Mouse (Mus musculus) forebrain, embryonic 16.5 days (tissue): ENCODE measurements around the gene Fam20a. TPM values are rescaled to one million over a fixed set of nuclear protein-coding genes. Genes with fewer than 3 reads are reported as not detected.

ENCODE experiments used
- ATAC-seq: fragments of 200-750 bp; cut with Nextera tagmentation; 2 replicates; pipeline ENCODE4 v1.8.0; 2017; ENCODE audit warnings: mild to moderate bottlenecking, moderate library complexity
- H3K27ac ChIP-seq: fragments of 300-500 bp; sonication (generic); 2 replicates; pipeline ENCODE4 v1.5.1; 2014; ENCODE audit warnings: low read length, control low read depth
- H3K27me3 ChIP-seq: fragments of 300-500 bp; sonication (generic); replicated peaks from 2 replicates; pipeline ENCODE4 v1.6.1; 2014; ENCODE audit warnings: low read length; ENCODE audit not compliant: control insufficient read depth, insufficient read depth
- H3K36me3 ChIP-seq: fragments of 300-500 bp; sonication (generic); 2 replicates; pipeline ENCODE4 v1.6.1; 2014; ENCODE audit not compliant: control insufficient read depth, insufficient read depth
- H3K4me1 ChIP-seq: fragments of 300-500 bp; sonication (generic); replicated peaks from 2 replicates; pipeline ENCODE4 v1.6.1; 2014; ENCODE audit warnings: low read length; ENCODE audit not compliant: control insufficient read depth, insufficient read depth
- H3K4me2 ChIP-seq: fragments of 300-500 bp; sonication (generic); 2 replicates; pipeline ENCODE4 v1.6.1; 2014; ENCODE audit warnings: mild to moderate bottlenecking, low read length, control low read depth
- H3K4me3 ChIP-seq: fragments of 300-500 bp; sonication (generic); replicated peaks from 2 replicates; pipeline ENCODE4 v1.5.1; 2014; ENCODE audit warnings: mild to moderate bottlenecking, low read length, control low read depth
- H3K9ac ChIP-seq: fragments of 300-500 bp; sonication (generic); replicated peaks from 2 replicates; pipeline ENCODE4 v1.6.1; 2014; ENCODE audit warnings: low read depth, low read length, control low read depth
- H3K9me3 ChIP-seq: fragments of 300-500 bp; sonication (generic); 2 replicates; pipeline ENCODE4 v1.6.1; 2016; ENCODE audit warnings: low read length; ENCODE audit not compliant: control insufficient read depth
- WGBS: fragments of 180-500 bp; shearing (Covaris S2); extraction: QIAGEN DNeasy Blood & Tissue Kit; methylation state at CpG from one replicate; pipeline ENCODE4 v1.1.7; 2014; 5-methylcytosine and 5-hydroxymethylcytosine counted together
- polyA plus RNA-seq: library from polyadenylated mRNA; unstranded; fragments of >200 nt; fragmentation: Nextera tagmentation; extraction: Ambion mirVana; gene quantifications from 2 replicates; pipeline ENCODE4 v1.2.1, GENCODE M21; 2015

Gene Fam20a
- polyA plus RNA-seq, 1 experiment from 2014 or later = 1.9 TPM

DNA sequence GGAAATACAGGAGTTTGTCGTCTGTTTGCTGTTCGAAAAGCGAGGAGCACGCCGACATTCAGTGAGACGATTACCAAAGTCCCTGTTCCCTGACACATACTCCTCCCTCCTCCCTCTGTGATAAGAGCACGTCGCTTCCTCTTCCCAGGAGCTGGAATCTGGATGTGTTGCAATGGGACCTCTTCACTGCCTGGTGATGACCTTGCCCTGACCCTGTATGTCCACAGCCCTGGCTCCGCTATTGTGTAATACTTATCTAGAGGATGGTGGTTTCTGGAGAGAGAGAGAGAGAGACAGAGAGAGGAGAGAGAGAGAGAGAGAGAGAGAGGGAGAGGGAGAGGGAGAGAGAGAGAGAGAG lies 16.0 kb downstream of the Fam20a start:
- 78% methylated on average over 9 of the region's 9 CpGs for WGBS
- H3K27ac ChIP-seq = no peak overlapping the region; the same call in 1 of the 2 replicates
- H3K4me1 ChIP-seq = peaks cover 11% of the 10 kb centered on the region
- no peak overlapping the region for H3K4me3 ChIP-seq
- no peaks in the 10 kb centered on the region for H3K27me3 ChIP-seq
- no peaks in the 10 kb centered on the region for H3K36me3 ChIP-seq
- ATAC-seq = no peak
- H3K9me3 ChIP-seq = no peaks in the 10 kb centered on the region
- H3K4me2 ChIP-seq = no peak overlapping the region
- no peak overlapping the region for H3K9ac ChIP-seq

DNA sequence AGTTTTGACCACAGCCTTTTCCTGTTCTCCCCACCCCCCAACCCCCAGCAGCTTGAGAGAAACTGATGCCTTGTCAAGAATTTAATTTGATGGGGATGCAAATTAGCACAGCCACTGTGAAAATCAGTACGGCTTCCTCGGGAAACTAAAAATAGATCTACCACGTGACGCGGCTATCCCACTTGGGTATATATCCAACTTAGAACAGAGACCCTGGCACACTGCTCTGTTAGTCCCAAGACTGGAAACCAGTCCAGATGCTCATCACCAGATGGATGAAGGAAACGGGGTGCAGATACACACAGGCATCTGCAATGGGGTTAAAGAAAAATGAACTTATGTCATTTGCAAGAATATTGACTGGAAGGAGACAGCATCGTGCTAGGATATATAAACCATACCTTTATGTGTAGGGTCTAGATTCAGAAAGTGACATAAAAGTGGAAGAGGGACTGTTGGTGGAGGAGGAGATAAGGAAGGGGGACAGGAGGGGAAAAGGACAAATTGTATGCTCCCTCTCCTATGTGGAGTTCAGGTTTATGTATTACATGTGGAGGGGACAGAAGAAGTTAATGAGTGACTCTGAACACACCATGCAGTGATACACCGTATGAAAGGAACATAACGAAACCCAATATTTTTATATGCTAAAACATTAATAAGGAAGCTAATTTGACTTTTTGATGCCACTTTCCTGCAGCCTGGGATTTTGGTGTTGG lies 16.6 kb downstream of the Fam20a start:
- Histone ChIP-seq H3K27ac (peak overlapping the region; percentile 27; the same call in 1 of the 2 replicates), H3K27me3 (no peaks in the 10 kb centered on the region), H3K4me3 (no peak overlapping the region), H3K9me3 (no peaks in the 10 kb centered on the region), H3K36me3 (no peaks in the 10 kb centered on the region), H3K4me1 (peaks cover 11% of the 10 kb centered on the region), H3K9ac (no peak overlapping the region), H3K4me2 (no peak overlapping the region)
- whole genome bisulfite sequencing = 48% methylated on average over 9 of the region's 9 CpGs
- ATAC-seq = peak; percentile 59

DNA sequence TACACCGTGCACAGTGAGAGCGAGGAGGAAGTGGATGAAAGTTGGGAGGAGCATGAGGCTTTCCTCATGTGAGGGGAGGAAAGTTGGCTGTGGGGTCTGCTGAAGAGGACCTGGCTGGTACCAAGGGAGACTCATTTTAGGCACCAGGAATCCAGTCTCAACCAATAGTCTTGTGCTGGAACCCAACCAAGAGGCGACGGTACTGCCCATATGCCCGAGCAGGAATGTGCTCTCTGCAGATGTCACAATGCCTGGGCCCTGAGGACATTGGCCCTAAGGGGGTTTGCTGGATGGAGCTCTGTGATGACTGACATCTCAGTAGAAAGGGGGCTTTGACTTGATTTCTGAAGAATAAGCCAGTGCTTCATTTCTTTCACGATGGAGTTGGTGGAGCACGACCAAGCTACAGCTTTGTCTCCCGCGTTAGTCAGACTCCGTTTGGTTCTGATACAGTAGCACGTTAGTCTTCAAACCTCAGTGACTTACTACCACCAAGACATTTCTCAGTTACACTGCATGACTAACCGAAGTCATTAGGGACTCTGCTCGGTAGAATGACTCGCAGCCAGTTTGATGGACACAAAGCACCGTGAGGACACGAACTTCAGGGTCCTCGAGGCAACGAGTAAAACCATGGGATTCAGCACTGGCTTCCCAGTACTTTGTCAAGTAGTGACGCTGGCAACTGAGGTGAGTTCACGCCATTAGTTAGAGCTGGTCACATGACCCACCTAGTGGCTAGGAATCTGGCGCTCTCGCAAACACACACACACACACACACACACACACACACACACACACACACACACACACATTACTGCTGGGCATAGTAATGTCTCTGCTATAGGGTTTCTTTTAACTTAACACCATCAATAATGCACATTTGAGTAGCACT lies 17.5 kb downstream of the Fam20a start:
- no peaks in the 10 kb centered on the region for H3K27me3 ChIP-seq
- no peak overlapping the region; the same call in 1 of the 2 replicates for H3K27ac ChIP-seq
- 84% methylated on average over 22 of the region's 22 CpGs for WGBS
- no peaks in the 10 kb centered on the region for H3K9me3 ChIP-seq
- H3K4me1 ChIP-seq = peaks cover 11% of the 10 kb centered on the region
- no peaks in the 10 kb centered on the region for H3K36me3 ChIP-seq
- no peak overlapping the region for H3K9ac ChIP-seq
- no peak for ATAC-seq
- no peak overlapping the region for H3K4me2 ChIP-seq
- H3K4me3 ChIP-seq = no peak overlapping the region

DNA sequence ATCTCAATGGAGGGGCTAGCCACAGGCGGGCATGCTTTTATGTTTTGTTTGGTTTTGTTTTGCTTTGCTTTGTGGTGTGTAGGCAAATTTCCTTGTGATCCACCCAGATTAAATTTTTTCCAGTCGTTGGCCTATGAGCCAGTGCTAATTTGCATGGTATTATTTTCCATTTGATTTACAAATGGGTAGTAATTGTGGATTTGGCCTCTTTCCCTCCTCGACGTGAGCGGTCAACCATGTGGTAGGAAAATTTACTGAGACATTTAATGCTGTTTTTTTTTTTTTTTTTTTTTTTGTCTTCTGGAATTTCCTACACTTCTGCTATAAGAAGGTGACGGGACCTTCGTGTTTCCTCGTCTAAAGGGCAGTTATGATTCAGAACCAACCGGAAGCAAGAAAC lies 18.2 kb downstream of the Fam20a start:
- H3K4me3 ChIP-seq = no peak overlapping the region
- H3K27me3 ChIP-seq = no peaks in the 10 kb centered on the region
- no peak overlapping the region for H3K9ac ChIP-seq
- H3K9me3 ChIP-seq = no peaks in the 10 kb centered on the region
- ATAC-seq = no peak
- H3K4me2 ChIP-seq = no peak overlapping the region
- H3K27ac ChIP-seq = no peak overlapping the region
- peaks cover 11% of the 10 kb centered on the region for H3K4me1 ChIP-seq
- H3K36me3 ChIP-seq = no peaks in the 10 kb centered on the region
- WGBS = 47% methylated on average over 9 of the region's 9 CpGs

DNA sequence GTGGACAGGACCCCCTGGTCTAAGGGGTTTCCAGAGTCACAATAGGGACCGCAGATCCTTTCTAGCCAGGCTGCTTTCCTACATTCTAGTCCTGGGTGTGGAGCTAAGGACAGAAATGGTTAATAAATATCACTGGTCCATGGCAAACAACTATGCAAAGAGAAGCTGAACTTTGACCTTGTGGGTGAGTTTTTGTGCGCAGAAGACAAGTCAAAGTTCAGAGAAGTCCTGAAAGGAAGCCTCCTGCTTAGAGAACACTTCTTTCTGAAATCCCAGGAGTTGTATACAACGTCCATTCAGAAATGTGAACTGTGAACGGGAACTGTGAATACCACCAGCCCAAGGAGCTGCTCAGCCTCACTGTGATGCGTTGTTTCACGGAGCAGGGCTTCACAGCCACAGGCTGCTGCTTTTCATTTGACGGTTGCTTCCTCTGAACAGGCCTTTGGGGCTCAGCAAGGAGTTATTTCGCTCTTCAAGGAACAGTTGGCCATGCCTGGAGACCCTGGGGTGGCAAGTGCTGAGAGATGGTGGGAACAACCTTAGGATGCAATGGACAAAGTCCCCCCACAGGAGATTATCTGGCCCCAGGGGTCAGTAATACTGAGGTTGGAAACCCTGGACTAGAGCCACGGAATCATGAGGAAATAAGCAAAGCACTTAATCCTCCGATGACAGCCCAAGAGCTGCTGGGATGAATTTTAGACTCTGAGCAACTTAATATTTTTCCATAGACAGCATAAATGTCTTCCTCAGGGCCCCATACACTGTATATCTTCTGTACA lies 19.9 kb downstream of the Fam20a start:
- ATAC-seq = no peak
- H3K27me3 ChIP-seq = no peaks in the 10 kb centered on the region
- no peak overlapping the region for H3K4me2 ChIP-seq
- no peaks in the 10 kb centered on the region for H3K36me3 ChIP-seq
- H3K4me1 ChIP-seq = peaks cover 11% of the 10 kb centered on the region
- 64% methylated on average over 10 of the region's 10 CpGs for WGBS
- no peak overlapping the region for H3K9ac ChIP-seq
- H3K4me3 ChIP-seq = no peak overlapping the region
- H3K9me3 ChIP-seq = no peaks in the 10 kb centered on the region
- H3K27ac ChIP-seq = no peak overlapping the region

DNA sequence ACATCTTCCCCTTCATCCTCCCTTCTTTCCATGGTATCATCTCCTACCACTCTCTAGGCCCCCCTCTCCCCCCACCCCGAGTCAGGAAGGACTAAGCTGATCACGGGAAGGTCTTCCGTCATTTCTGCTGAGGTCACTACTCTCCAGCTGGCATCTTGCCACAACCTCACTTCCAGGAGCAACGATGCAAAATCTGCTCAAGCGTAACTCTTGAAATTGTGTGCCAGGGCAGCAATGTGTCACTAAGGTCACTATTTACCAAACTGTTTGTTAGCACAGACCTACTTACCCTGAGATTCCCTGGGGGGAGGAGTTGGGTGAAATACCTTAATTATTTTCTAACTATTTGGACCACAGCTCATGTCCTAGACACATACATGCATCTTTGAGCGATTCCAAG lies 21.3 kb downstream of the Fam20a start:
- Histone ChIP-seq H3K27ac (no peak overlapping the region), H3K4me3 (no peak overlapping the region), H3K9me3 (no peaks in the 10 kb centered on the region), H3K9ac (no peak overlapping the region), H3K4me1 (peaks cover 11% of the 10 kb centered on the region), H3K4me2 (no peak overlapping the region), H3K27me3 (no peaks in the 10 kb centered on the region), H3K36me3 (no peaks in the 10 kb centered on the region)
- ATAC-seq = no peak
- 57% methylated on average over 6 of the region's 6 CpGs for WGBS

DNA sequence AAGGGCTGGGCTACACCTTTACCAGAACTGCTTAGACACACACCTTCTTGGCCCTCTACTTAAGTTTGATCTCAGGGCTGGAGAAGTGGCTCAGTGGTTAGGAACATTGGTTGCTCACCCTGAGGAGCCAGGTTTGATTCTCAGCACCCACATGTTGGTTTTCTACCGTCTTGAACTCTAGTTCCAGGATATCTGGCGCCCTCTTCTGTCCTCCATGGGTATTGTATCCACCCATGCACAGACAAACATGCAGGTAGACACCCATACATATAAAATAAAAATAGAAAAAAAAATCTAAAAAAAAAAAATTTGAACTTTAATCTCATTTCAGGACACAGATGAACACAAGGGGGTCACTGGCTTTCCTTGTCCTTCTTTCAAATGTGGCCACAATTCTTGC lies 22.3 kb downstream of the Fam20a start:
- Histone ChIP-seq H3K4me1 (peaks cover 3% of the 10 kb centered on the region; the same call in 1 of the 2 replicates), H3K36me3 (no peaks in the 10 kb centered on the region), H3K9ac (no peak overlapping the region), H3K27me3 (no peaks in the 10 kb centered on the region), H3K27ac (no peak overlapping the region), H3K4me3 (no peak overlapping the region), H3K4me2 (no peak overlapping the region), H3K9me3 (no peaks in the 10 kb centered on the region)
- WGBS = 60% methylated on average over 2 of the region's 2 CpGs
- ATAC-seq = no peak

DNA sequence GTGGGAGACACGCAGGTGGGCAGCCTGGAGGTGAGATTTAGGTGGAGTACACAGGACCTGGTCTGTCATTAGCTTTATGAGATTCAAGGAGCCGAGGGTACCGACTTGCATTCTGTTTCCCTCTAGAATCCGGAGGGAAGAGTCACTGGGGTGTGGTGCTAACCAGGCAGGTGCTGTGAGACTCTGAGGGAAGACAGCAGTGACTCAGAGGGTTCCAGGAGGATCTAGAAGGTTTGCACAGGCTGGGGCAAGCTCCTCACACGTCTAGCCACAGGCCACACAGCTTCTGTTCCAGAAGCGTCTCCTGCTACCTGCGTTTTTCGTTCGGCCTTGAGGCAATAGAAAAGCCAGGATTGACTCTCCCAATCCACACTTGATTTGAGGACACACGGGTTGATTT lies 23.3 kb downstream of the Fam20a start:
- H3K27me3 ChIP-seq = no peaks in the 10 kb centered on the region
- no peak for ATAC-seq
- no peak overlapping the region for H3K27ac ChIP-seq
- no peaks in the 10 kb centered on the region for H3K36me3 ChIP-seq
- H3K4me2 ChIP-seq = no peak overlapping the region
- peaks cover 2% of the 10 kb centered on the region; the same call in 1 of the 2 replicates for H3K4me1 ChIP-seq
- H3K9ac ChIP-seq = no peak overlapping the region
- WGBS = 90% methylated on average over 10 of the region's 10 CpGs
- H3K4me3 ChIP-seq = no peak overlapping the region
- no peaks in the 10 kb centered on the region for H3K9me3 ChIP-seq

DNA sequence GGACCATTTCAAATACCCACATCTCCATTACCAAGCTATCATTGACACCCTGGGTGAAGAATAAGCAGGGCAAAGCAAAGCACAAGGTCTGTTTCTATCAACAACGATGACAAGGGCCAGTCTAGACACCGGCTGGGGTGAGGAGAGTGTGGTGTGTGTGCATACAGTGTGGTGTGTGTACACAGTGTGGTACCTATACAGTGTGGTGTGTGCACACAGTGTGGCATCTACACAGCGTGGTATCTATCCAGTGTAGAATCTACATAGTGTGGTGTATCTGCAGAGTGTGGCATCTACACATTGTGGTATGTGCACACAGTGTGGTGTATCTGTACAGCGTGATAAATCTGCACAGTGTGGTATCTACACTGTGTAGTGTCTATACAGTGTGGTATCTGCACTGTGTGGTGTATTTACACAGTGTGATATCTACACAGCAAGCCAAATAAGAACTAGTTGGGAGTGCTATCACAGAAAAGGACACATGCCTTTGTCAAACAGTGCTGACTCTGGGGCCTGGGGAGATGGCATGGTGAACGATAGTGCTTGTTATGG lies 24.9 kb downstream of the Fam20a start:
- no peak for ATAC-seq
- Histone ChIP-seq H3K4me1 (no peaks in the 10 kb centered on the region), H3K4me2 (no peak overlapping the region), H3K27me3 (no peaks in the 10 kb centered on the region), H3K27ac (no peak overlapping the region), H3K4me3 (no peak overlapping the region), H3K36me3 (no peaks in the 10 kb centered on the region), H3K9ac (no peak overlapping the region), H3K9me3 (no peaks in the 10 kb centered on the region)
- WGBS = 93% methylated on average over 5 of the region's 5 CpGs
